Mouse (Mus musculus): Measurements from ENCODE around the gene Hbb-y.
"Not testable (repeated sequence)": the region's sequence is repeated elsewhere in the genome, so short reads cannot be mapped to it uniquely, and the experiment has no call there.

Gene Hbb-y

GRCm38 (mm10) chr7:103813152-103813551, 39.9 kb downstream of the Hbb-y start:
- DNase-seq (ENCODE audit: low spot score in 2 of 2): not testable (repeated sequence)

- no peak for DNase-seq (ENCODE audit: low spot score in 2 of 2)
Observed at GRCm38 (mm10) chr7:103812174-103812573, 40.8 kb downstream of the Hbb-y start.

GRCm38 (mm10) chr7:103811223-103811845, 41.7 kb downstream of the Hbb-y start:
- no peak for DNase-seq (ENCODE audit: low spot score in 2 of 2)

GRCm38 (mm10) chr7:103810746-103811145, 42.3 kb downstream of the Hbb-y start:
- DNase-seq (ENCODE audit: low spot score in 2 of 2): no peak

GRCm38 (mm10) chr7:103810296-103810695, 42.7 kb downstream of the Hbb-y start:
- DNase-seq (ENCODE audit: low spot score in 2 of 2): no peak

- no peak for DNase-seq (ENCODE audit: low spot score in 2 of 2)
Observed at GRCm38 (mm10) chr7:103809801-103810155, 43.2 kb downstream of the Hbb-y start.

- no peak for DNase-seq (ENCODE audit: low spot score in 2 of 2)
Observed at GRCm38 (mm10) chr7:103808971-103809800, 43.8 kb downstream of the Hbb-y start.

- DNase-seq (ENCODE audit: low spot score in 2 of 2): not testable (repeated sequence)
Observed at GRCm38 (mm10) chr7:103808120-103808519, 44.9 kb downstream of the Hbb-y start.

- DNase-seq (ENCODE audit: low spot score in 2 of 2): no peak
Observed at GRCm38 (mm10) chr7:103806856-103807255, 46.2 kb downstream of the Hbb-y start.
